Mouse (Mus musculus) layer of hippocampus, postnatal 36 days (tissue): ENCODE data around the gene Echdc2. TPM values are rescaled to one million over a fixed set of nuclear protein-coding genes. Genes with fewer than 3 reads are reported as not detected.

Experiments used
- DNase-seq, 2 experiments: peaks; one replicate each; pipeline ENCODE4 v3.0.0; 2022
- total RNA-seq, 2 experiments: library from RNA; stranded (reverse); gene quantifications; 2 replicates each; pipeline ENCODE4 v1.2.3; 2021

Gene Echdc2
- total RNA-seq, 2 experiments from 2014 or later, result 15.7 to 16.7 TPM

GRCm38 (mm10) chr4:108204629-108205028 lies 39.4 kb downstream of the Echdc2 start:
- DNase-seq, result no peak

GRCm38 (mm10) chr4:108213023-108213422 lies 47.8 kb downstream of the Echdc2 start:
- no peak for DNase-seq

- no peak for DNase-seq
These were observed 52.3 kb downstream of the Echdc2 start, which contains the start of gene Zyg11a for GRCm38 (mm10) chr4:108217332-108218179. Gene Zyg11a, minus strand, starts transcription at chr4:108218048.

GRCm38 (mm10) chr4:108219019-108219418 lies 53.8 kb downstream of the Echdc2 start:
- no peak for DNase-seq

GRCm38 (mm10) chr4:108222507-108222906 lies 57.3 kb downstream of the Echdc2 start:
- no peak for DNase-seq

- DNase-seq, result no peak
These were observed 60.2 kb downstream of the Echdc2 start for GRCm38 (mm10) chr4:108225341-108225872.

Other genes with a start within 250 kb of the Echdc2 start
- 1 to 10 TPM; 5.8 to 5.9 TPM for gene Cpt2, start 241.8 kb upstream of the Echdc2 start, total RNA-seq
- gene Slc1a7, start 197.1 kb upstream of the Echdc2 start, total RNA-seq, result under 1 TPM in 1 of 2 experiments, not detected in 1; 0.17 TPM
- gene Podn, start 69.0 kb upstream of the Echdc2 start, total RNA-seq, result 1 to 10 TPM; 8.7 TPM
- 100 to 1,000 TPM in 1 of 2 experiments, 10 to 100 TPM in 1; 95.5 to 103 TPM for gene Scp2, start 20.4 kb upstream of the Echdc2 start, total RNA-seq
- gene Zyg11a, start 52.6 kb downstream of the Echdc2 start, total RNA-seq, result not detected
- 100 to 1,000 TPM; 101 to 110 TPM for gene Zyg11b, start 135.7 kb downstream of the Echdc2 start, total RNA-seq
- 10 to 100 TPM; 21.9 to 22.9 TPM for gene Coa7, start 162.7 kb downstream of the Echdc2 start, total RNA-seq
- gene Shisal2a, start 217.9 kb downstream of the Echdc2 start, total RNA-seq, result not detected
- 1 to 10 TPM; 5.4 to 5.8 TPM for gene Gpx7, start 241.5 kb downstream of the Echdc2 start, total RNA-seq